In the genomic region with DNA sequence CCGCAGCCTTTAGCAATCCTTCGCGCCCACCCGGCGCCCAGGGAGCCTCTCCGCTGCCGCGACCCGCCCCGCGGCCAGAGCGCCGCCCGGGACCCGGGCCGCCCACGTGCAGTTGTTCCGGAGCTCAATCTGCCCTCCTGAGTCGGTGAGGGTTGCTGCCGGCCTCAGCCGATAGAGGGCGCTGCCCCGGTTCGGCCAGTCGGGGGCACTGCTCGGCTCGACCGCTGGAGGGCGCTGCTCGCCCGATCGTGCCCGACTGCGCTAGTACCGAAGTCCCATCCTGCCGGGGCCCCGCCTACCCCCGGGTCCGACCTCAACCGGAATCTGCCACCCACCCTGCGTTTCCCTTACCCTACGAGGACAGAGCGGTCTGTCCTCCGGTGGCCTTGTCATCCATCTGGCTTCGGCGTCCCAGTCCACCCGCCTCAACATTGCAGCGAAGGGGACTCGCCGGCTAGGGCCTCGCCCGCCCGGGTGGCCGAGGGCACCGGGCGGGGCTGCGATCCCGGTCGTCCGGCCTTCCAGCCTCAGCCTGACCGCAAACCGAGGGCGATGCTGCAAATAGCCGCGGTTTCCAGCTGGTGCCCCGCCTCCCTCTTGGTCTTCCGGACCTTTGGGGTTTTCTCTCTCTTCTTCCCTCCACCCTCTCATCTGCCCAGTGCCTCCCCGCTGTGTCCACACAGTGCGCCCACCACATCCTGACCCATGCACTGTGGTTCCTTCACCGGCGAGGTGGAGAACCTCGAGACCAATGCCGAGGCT, we compare ENCODE assay signal across 8 mouse cellular contexts. TPM values are rescaled to one million over a fixed set of nuclear protein-coding genes. Genes with fewer than 3 reads are reported as not detected.
DNase-seq lines count a peak whose midpoint lies in the region; ATAC-seq lines count a peak whose summit lies in the region.

No protein-coding gene starts in this region.

- DNase-seq in 3134 (ENCODE audit: extremely low read depth, insufficient read length, low spot score) = peak; percentile 97
- peak; percentile 94 for DNase-seq in adrenal gland, postnatal 25 days
- peak; percentile 88 for DNase-seq in embryonic facial prominence, embryonic 11.5 days (ENCODE audit: low spot score)
- DNase-seq in heart, adult 11 months = peak; percentile 99
- DNase-seq in kidney, adult 18-20 months = peak; percentile 92
- DNase-seq in limb, embryonic 10.5 days (ENCODE audit: low spot score) = peak; percentile 97
- peak; percentile 85 for DNase-seq in skeletal muscle tissue, adult 2 months (ENCODE audit: low read depth, low spot score)

- ATAC-seq in embryonic facial prominence, embryonic 11.5 days (replicated peaks; ENCODE audit: insufficient number of reproducible peaks, low FRiP score, low TSS enrichment, low read depth) = peak; percentile 54
- peak; percentile 85 for ATAC-seq in midbrain, embryonic 12.5 days (ENCODE audit: low FRiP score, low read depth)

- peaks cover 2% of the 10 kb centered on the region; the same call in 1 of the 2 replicates for H3K27me3 ChIP-seq in embryonic facial prominence, embryonic 11.5 days (ENCODE audit: control insufficient read depth, insufficient read depth, low read length)
- peaks cover 14% of the 10 kb centered on the region; the same call in 1 of the 2 replicates for H3K27me3 ChIP-seq in limb, embryonic 10.5 days (ENCODE audit: low read depth, poor library complexity, severe bottlenecking)
- peaks cover 47% of the 10 kb centered on the region for H3K27me3 ChIP-seq in midbrain, embryonic 12.5 days

- H3K9ac ChIP-seq in embryonic facial prominence, embryonic 11.5 days (replicated peaks; ENCODE audit: low read length) = peak overlapping the region; percentile 75
- peak overlapping the region; percentile 46 for H3K9ac ChIP-seq in midbrain, embryonic 12.5 days (replicated peaks)

- no peaks in the 10 kb centered on the region for H3K36me3 ChIP-seq in embryonic facial prominence, embryonic 11.5 days (replicated peaks; ENCODE audit: control insufficient read depth, insufficient read depth, low read depth, low read length)
- H3K36me3 ChIP-seq in limb, embryonic 10.5 days = no peaks in the 10 kb centered on the region
- H3K36me3 ChIP-seq in midbrain, embryonic 12.5 days = no peaks in the 10 kb centered on the region

- H3K9me3 ChIP-seq in embryonic facial prominence, embryonic 11.5 days (replicated peaks; ENCODE audit: control insufficient read depth, low read length) = no peaks in the 10 kb centered on the region
- no peaks in the 10 kb centered on the region for H3K9me3 ChIP-seq in limb, embryonic 10.5 days (replicated peaks)
- H3K9me3 ChIP-seq in midbrain, embryonic 12.5 days = no peaks in the 10 kb centered on the region

- peak overlapping the region; percentile 50 for H3K4me3 ChIP-seq in embryonic facial prominence, embryonic 11.5 days (ENCODE audit: low read depth, low read length)
- peak overlapping the region; percentile 66 for H3K4me3 ChIP-seq in limb, embryonic 10.5 days
- peak overlapping the region; percentile 42 for H3K4me3 ChIP-seq in midbrain, embryonic 12.5 days

- under 1% methylated on average over 73 of the region's 73 CpGs for WGBS in embryonic facial prominence, embryonic 11.5 days
- WGBS in limb, embryonic 10.5 days = under 1% methylated on average over 73 of the region's 73 CpGs
- WGBS in midbrain, embryonic 12.5 days = under 1% methylated on average over 73 of the region's 73 CpGs

- H3K4me2 ChIP-seq in embryonic facial prominence, embryonic 11.5 days (ENCODE audit: low read depth, low read length) = peak overlapping the region; percentile 96
- peak overlapping the region; percentile 66 for H3K4me2 ChIP-seq in midbrain, embryonic 12.5 days (replicated peaks)

- H3K4me1 ChIP-seq in embryonic facial prominence, embryonic 11.5 days (ENCODE audit: control insufficient read depth, insufficient read depth, low read length) = no peaks in the 10 kb centered on the region; the same call in 1 of the 2 replicates
- H3K4me1 ChIP-seq in limb, embryonic 10.5 days = peaks cover 28% of the 10 kb centered on the region
- H3K4me1 ChIP-seq in midbrain, embryonic 12.5 days = peaks cover 19% of the 10 kb centered on the region

- peak overlapping the region; percentile 52 for H3K27ac ChIP-seq in embryonic facial prominence, embryonic 11.5 days (replicated peaks; ENCODE audit: low read depth, low read length)
- peak overlapping the region; percentile 89 for H3K27ac ChIP-seq in limb, embryonic 10.5 days
- H3K27ac ChIP-seq in midbrain, embryonic 12.5 days (replicated peaks) = peak overlapping the region; percentile 52

RNA-seq across cellular contexts. Expression of a gene that starts 2.1 kb away (rescaled TPM):
- total RNA-seq in adrenal gland, postnatal 25 days (2021) = not detected in 2 replicates
- polyA plus RNA-seq in embryonic facial prominence, embryonic 11.5 days (2014; fragmentation: Nextera tagmentation; extraction: Ambion mirVana) = not detected in 2 replicates
- not detected in 2 replicates for polyA plus RNA-seq in limb, embryonic 10.5 days (2016; fragmentation: Nextera tagmentation; extraction: Ambion mirVana)
- 0.18 and 0.23 TPM in 2 replicates for polyA plus RNA-seq in midbrain, embryonic 12.5 days (2016; fragmentation: Nextera tagmentation; extraction: Ambion mirVana)

RNA-seq across cellular contexts. Expression of a gene that starts 50.8 kb away (rescaled TPM):
- 51.7 and 58.0 TPM in 2 replicates for total RNA-seq in adrenal gland, postnatal 25 days (2021)
- 81.9 and 87.9 TPM in 2 replicates for polyA plus RNA-seq in embryonic facial prominence, embryonic 11.5 days (2014; fragmentation: Nextera tagmentation; extraction: Ambion mirVana)
- polyA plus RNA-seq in limb, embryonic 10.5 days (2016; fragmentation: Nextera tagmentation; extraction: Ambion mirVana) = 93.9 and 99.0 TPM in 2 replicates
- polyA plus RNA-seq in midbrain, embryonic 12.5 days (2016; fragmentation: Nextera tagmentation; extraction: Ambion mirVana) = 81.8 and 85.3 TPM in 2 replicates

Comparison
In these comparisons a context has a peak if more than half of its experiments do, and no peak if none do; other contexts are left out.
1. Peak in every context shown above with its lines: DNase-seq, ATAC-seq, H3K4me3 ChIP-seq and H3K27ac ChIP-seq.